Mouse (Mus musculus) embryonic facial prominence, embryonic 13.5 days (tissue): ENCODE results near the gene Cggbp1. TPM values are rescaled to one million over a fixed set of nuclear protein-coding genes. Genes with fewer than 3 reads are reported as not detected.

ENCODE experiments used
- ATAC-seq: fragments of 200-750 bp; cut with Nextera tagmentation; 2 replicates; pipeline ENCODE4 v1.8.0; 2017; ENCODE audit warnings: low read depth; ENCODE audit not compliant: insufficient number of reproducible peaks, insufficient read depth, low FRiP score, low TSS enrichment
- H3K27ac ChIP-seq: fragments of 300-500 bp; sonication (generic); 2 replicates; pipeline ENCODE4 v1.5.1; 2015; ENCODE audit warnings: moderate library complexity, mild to moderate bottlenecking, inconsistent platforms
- H3K27me3 ChIP-seq: fragments of 300-500 bp; sonication (generic); 2 replicates; pipeline ENCODE4 v1.6.1; 2015; ENCODE audit warnings: mild to moderate bottlenecking, inconsistent platforms
- H3K36me3 ChIP-seq: fragments of 300-500 bp; sonication (generic); 2 replicates; pipeline ENCODE4 v1.6.1; 2015; ENCODE audit warnings: mild to moderate bottlenecking, inconsistent platforms
- H3K4me1 ChIP-seq: fragments of 300-500 bp; sonication (generic); 2 replicates; pipeline ENCODE4 v1.6.1; 2015; ENCODE audit warnings: inconsistent platforms
- H3K4me2 ChIP-seq: fragments of 300-500 bp; sonication (generic); 2 replicates; pipeline ENCODE4 v1.6.1; 2015; ENCODE audit warnings: moderate library complexity, mild to moderate bottlenecking, inconsistent platforms
- H3K4me3 ChIP-seq: fragments of 300-500 bp; sonication (generic); 2 replicates; pipeline ENCODE4 v1.5.1; 2015; ENCODE audit warnings: mild to moderate bottlenecking, inconsistent platforms
- H3K9ac ChIP-seq: fragments of 300-500 bp; sonication (generic); 2 replicates; pipeline ENCODE4 v1.6.1; 2015; ENCODE audit warnings: mild to moderate bottlenecking, inconsistent platforms
- H3K9me3 ChIP-seq: fragments of 300-500 bp; sonication (generic); 2 replicates; pipeline ENCODE4 v1.6.1; 2016; ENCODE audit warnings: inconsistent platforms
- WGBS: fragments of 180-500 bp; shearing (Covaris S2); methylation state at CpG from one replicate; pipeline ENCODE4 v1.1.7; 2015; ENCODE audit warnings: mixed read lengths; 5-methylcytosine and 5-hydroxymethylcytosine counted together
- polyA plus RNA-seq: library from polyadenylated mRNA; unstranded; fragments of >200 nt; fragmentation: Nextera tagmentation; extraction: Ambion mirVana; gene quantifications from 2 replicates; pipeline ENCODE4 v1.2.1, GENCODE M21; 2015

Gene Cggbp1
- polyA plus RNA-seq, 1 experiment from 2014 or later, result 76.2 TPM

DNA sequence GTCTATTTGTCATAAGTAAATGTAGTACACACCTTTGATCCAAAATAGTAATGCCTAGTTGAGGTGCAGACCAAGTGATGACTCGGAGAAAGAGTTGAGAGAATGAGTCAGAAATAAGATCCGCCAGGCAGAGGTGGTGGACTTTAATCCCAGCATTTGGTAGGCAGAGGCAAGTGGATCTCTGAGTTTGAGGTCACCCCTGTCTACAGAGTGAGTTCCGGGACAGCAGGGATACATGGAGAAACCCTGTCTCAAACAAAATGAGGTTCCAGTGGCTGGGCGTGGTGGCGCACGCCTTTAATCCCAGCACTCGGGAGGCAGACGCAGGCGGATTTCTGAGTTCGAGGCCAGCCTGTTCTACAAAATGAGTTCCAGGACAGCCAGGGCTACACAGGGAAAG lies 23.6 kb downstream of the Cggbp1 start:
- 92% methylated on average over 10 of the region's 10 CpGs for WGBS
- Histone ChIP-seq H3K36me3 (no peaks in the 10 kb centered on the region), H3K4me1 (no peaks in the 10 kb centered on the region), H3K4me3 (no peak overlapping the region), H3K27ac (no peak overlapping the region), H3K4me2 (no peak overlapping the region), H3K9ac (no peak overlapping the region), H3K27me3 (no peaks in the 10 kb centered on the region), H3K9me3 (no peaks in the 10 kb centered on the region)
- ATAC-seq, result no peak

DNA sequence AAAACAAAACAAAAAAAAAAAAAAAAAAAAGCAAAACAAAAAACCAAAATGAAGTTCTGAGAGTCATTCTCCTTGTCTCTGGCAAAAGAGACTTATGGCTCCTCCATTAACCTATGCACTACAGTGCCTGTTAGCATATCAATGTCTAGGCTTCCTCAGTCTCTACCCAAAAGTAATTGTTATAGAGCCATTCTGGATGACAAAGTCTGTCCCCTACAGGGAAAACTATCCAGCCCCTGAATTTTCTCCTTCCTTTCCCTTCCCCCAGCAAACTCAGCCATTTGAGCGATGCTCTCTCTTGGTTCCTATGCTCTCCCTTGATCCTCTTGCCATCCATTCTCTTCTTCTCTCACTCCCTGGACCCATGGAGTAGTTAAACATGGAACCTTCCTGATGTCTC lies 24.0 kb downstream of the Cggbp1 start:
- 89% methylated on average over 1 of the region's 1 CpGs for WGBS
- Histone ChIP-seq H3K27ac (no peak overlapping the region), H3K9ac (no peak overlapping the region), H3K36me3 (no peaks in the 10 kb centered on the region), H3K27me3 (no peaks in the 10 kb centered on the region), H3K4me3 (no peak overlapping the region), H3K9me3 (no peaks in the 10 kb centered on the region), H3K4me2 (no peak overlapping the region), H3K4me1 (no peaks in the 10 kb centered on the region)
- no peak for ATAC-seq

DNA sequence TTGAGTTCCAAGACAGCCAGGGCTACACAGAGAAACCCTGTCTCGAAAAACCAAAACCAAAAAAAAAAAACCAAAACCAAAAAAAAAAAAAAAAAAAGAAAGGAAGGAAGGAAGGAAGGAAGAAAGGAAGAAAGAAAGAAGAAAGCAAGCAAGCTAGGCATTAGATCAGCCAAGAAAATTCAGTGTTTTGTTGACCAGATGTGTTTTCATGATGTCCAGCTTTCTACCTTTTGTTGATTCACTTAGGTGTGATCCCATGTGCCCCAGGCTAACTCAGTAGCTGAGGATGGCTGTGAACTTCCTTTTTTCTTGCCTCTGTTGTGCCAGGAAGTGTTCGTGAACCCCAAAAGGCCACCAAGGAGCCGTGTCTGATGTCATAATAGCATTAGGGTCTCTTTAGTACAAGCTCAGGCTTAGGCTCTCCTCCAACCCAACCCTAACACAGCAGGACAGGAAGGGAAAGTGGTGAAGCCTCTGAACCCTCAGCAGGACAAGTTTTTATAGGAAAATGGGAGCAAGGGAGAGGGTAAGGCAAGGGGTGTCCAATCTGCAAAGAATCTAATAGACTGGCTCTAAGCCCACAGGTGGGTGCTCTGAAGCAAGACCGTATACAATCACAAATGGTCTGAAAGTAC lies 25.0 kb downstream of the Cggbp1 start:
- Histone ChIP-seq H3K9me3 (no peaks in the 10 kb centered on the region), H3K4me2 (no peak overlapping the region), H3K4me3 (no peak overlapping the region), H3K27me3 (no peaks in the 10 kb centered on the region), H3K9ac (no peak overlapping the region), H3K36me3 (no peaks in the 10 kb centered on the region), H3K4me1 (no peaks in the 10 kb centered on the region), H3K27ac (no peak overlapping the region)
- ATAC-seq, result no peak
- WGBS, result 86% methylated on average over 4 of the region's 4 CpGs

DNA sequence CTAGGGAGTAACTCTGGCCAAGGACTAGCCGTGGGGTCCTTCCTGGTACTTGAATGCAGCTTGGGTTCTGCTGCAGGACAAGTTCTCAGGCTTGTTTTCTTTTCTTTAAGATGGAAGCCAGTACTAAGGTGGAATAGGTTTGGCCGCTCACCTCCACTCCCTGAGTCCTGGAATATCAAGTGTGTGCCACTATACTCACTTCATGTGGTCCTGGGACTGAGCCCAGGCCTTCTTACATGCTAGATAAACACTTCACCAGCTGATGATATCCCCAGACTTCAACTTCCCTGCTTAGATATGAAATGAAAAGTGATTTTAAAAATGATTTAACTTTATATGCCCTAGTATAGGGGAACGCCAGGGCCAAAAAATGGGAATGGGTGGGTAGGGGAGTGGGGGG lies 25.5 kb downstream of the Cggbp1 start:
- H3K4me2 ChIP-seq, result no peak overlapping the region
- H3K4me1 ChIP-seq, result no peaks in the 10 kb centered on the region
- no peak overlapping the region for H3K9ac ChIP-seq
- 91% methylated on average over 3 of the region's 3 CpGs for WGBS
- H3K9me3 ChIP-seq, result no peaks in the 10 kb centered on the region
- ATAC-seq, result no peak
- no peaks in the 10 kb centered on the region for H3K27me3 ChIP-seq
- H3K4me3 ChIP-seq, result no peak overlapping the region
- H3K27ac ChIP-seq, result no peak overlapping the region
- H3K36me3 ChIP-seq, result no peaks in the 10 kb centered on the region

DNA sequence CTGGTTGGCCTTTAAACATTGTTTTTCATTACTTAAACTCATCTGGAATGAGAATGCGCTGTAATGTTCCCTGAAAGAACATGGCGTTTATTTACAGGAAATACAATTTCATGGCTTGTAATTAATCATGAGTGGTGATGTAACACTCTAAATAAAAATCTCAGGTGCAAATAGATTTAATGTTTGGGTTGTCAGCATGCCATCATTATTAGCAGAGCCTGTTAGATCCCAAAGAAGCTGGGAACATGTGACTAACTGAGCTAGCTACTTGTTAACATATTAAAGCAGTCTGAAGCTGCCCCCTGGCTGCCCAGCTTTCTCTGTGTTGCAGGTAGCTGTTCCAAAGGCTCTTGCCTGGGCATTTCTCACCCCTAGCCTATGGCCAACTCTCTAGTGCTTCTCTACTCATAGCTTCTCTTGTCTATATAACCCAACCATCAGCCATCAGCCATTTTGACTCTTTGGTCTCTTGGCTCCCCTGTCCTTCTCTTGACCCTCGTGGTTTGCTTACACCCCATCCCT lies 26.9 kb downstream of the Cggbp1 start:
- Histone ChIP-seq H3K27ac (no peak overlapping the region), H3K9me3 (no peaks in the 10 kb centered on the region), H3K4me2 (no peak overlapping the region), H3K36me3 (no peaks in the 10 kb centered on the region), H3K27me3 (no peaks in the 10 kb centered on the region), H3K9ac (no peak overlapping the region), H3K4me3 (no peak overlapping the region), H3K4me1 (no peaks in the 10 kb centered on the region)
- ATAC-seq, result no peak
- 74% methylated on average over 3 of the region's 3 CpGs for WGBS

DNA sequence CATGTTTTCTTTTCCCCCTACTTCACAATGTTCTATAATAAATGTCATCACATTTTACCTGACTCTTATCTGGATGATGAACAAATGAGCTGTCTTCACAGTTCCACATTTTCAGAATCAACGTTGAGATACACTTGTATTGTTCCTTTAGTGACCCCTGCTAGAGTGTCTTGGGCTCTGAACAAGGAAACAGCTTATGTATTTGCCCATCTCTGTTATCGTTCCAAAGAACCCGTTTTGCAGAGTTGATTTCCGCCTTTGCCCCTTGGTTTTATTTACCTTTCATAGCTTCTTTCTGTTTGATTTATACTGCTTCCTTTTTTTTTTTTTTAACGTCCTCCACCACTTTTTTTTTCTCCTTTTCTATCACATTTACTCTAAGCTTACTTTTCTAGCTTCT lies 27.9 kb downstream of the Cggbp1 start:
- Histone ChIP-seq H3K36me3 (no peaks in the 10 kb centered on the region), H3K4me1 (peaks cover 3% of the 10 kb centered on the region; the same call in 1 of the 2 replicates), H3K9me3 (no peaks in the 10 kb centered on the region), H3K27me3 (no peaks in the 10 kb centered on the region), H3K4me2 (no peak overlapping the region), H3K27ac (no peak overlapping the region), H3K4me3 (no peak overlapping the region), H3K9ac (no peak overlapping the region)
- no peak for ATAC-seq
- WGBS, result 79% methylated on average over 5 of the region's 5 CpGs

DNA sequence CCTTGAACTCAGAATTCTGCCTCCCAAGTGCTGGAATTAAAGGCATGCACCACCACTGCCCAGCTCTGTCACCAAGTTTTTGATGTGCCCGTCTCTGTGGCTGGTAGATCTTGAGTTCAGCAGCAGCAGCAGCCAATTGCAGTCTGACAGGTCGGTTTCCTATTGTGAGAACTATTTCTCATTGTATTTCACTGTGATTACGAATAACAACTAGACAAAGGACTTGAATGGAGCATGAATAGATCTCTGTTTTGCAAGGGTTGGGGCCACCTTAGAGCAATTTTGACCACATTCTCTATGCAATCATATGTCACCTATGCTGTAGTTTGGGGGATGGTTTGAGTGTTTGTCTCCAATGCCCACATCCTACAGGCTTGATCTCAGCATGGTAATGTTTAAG lies 29.2 kb downstream of the Cggbp1 start:
- no peaks in the 10 kb centered on the region for H3K36me3 ChIP-seq
- peaks cover 3% of the 10 kb centered on the region; the same call in 1 of the 2 replicates for H3K4me1 ChIP-seq
- ATAC-seq, result no peak
- H3K4me3 ChIP-seq, result no peak overlapping the region
- H3K9ac ChIP-seq, result no peak overlapping the region
- H3K9me3 ChIP-seq, result no peaks in the 10 kb centered on the region
- H3K4me2 ChIP-seq, result no peak overlapping the region
- no peak overlapping the region for H3K27ac ChIP-seq
- WGBS, result 79% methylated on average over 3 of the region's 3 CpGs
- no peaks in the 10 kb centered on the region for H3K27me3 ChIP-seq

DNA sequence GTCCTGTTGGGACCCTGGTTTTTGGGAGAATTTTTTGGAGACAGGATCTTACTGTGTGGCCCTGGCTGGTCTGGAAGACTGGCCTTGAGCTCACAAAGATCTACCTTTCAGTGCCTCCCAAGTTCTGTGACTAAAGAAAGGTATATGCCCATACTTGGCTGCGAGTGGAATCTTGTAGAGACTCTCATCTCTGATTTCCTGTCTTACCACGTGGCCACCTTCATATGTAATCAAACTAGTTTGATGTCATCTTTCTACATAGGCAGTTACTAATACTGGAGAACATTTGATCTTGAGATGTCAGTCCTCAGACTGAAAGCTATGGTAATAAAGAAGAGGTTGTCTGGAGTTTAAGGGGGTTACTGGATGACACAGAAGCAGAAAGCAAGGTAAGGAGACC lies 29.6 kb downstream of the Cggbp1 start:
- WGBS, result 68% methylated on average over 2 of the region's 2 CpGs
- ATAC-seq, result no peak
- no peaks in the 10 kb centered on the region for H3K36me3 ChIP-seq
- H3K4me1 ChIP-seq, result peaks cover 3% of the 10 kb centered on the region; the same call in 1 of the 2 replicates
- no peak overlapping the region for H3K9ac ChIP-seq
- no peak overlapping the region for H3K27ac ChIP-seq
- no peak overlapping the region for H3K4me3 ChIP-seq
- H3K4me2 ChIP-seq, result no peak overlapping the region
- no peaks in the 10 kb centered on the region for H3K27me3 ChIP-seq
- no peaks in the 10 kb centered on the region for H3K9me3 ChIP-seq

DNA sequence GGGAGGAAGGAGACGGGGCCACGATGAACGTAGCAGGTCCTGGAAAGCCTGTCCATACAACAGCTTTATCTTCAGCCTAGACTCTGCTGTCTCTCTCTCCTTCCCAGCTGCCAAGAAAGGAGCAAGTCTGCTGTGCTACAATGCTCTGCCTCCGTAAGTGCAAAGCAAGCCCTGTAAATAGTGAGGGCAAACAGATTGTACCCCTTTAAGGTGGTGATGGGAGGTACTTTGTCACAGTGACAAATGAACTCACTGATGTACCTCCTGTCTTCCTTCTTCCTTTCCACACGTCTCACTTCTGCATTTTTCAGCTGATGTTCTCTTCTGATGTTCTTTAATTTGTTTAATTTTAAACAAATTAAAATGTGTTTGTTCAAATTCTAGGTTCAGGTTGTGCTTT lies 32.1 kb downstream of the Cggbp1 start:
- Histone ChIP-seq H3K27me3 (no peaks in the 10 kb centered on the region), H3K9ac (no peak overlapping the region), H3K4me1 (peaks cover 3% of the 10 kb centered on the region; the same call in 1 of the 2 replicates), H3K4me3 (no peak overlapping the region), H3K36me3 (no peaks in the 10 kb centered on the region), H3K4me2 (no peak overlapping the region), H3K9me3 (no peaks in the 10 kb centered on the region), H3K27ac (no peak overlapping the region)
- no peak for ATAC-seq
- WGBS, result 76% methylated on average over 5 of the region's 5 CpGs

DNA sequence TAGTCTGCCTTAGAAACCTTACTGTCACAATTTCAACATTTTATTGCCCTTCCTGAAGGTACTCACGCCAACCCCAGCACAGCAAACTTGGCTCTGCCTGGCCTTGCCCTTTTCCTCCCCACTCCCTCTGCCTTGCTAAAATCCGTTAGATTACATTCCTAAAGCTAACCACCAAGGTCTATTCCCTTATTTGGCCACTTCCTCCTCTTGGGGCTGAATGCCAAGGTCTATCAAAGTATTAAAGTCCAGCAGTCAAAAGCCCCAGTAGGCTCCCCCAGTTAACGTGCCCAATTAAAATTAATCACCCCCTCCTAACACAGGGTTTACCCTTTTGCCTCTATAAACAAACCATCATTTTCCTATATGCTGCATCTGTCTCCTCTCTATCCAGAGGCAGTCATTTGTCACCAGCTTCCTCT lies 32.6 kb downstream of the Cggbp1 start:
- ATAC-seq, result no peak
- Histone ChIP-seq H3K9ac (no peak overlapping the region), H3K4me1 (peaks cover 3% of the 10 kb centered on the region; the same call in 1 of the 2 replicates), H3K27me3 (no peaks in the 10 kb centered on the region), H3K9me3 (0 out of 2 replicates have a peak, but pooled peaks cover 2% of the 10 kb centered on the region), H3K36me3 (no peaks in the 10 kb centered on the region), H3K4me2 (no peak overlapping the region), H3K4me3 (no peak overlapping the region), H3K27ac (no peak overlapping the region)
- WGBS, result 28% methylated on average over 3 of the region's 3 CpGs

DNA sequence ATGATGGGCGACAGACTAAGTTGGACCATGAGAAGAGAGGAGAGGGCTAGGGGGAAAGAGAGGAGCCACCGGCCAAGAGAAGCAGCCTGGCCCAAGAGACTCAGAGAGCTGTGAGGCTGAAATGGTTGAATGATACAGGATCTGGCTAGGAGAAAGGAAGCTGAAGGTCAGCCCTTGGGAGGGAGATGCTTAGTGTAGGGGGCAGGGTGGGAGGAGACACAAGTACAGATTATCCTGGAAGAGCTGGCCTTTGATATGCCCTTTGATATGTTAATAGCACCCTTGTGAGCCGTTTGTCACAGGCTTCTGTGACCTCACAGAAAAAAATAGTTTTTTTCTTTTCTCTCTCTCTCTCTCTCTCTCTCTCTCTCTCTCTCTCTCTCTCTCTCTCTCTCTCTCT lies 33.3 kb downstream of the Cggbp1 start:
- no peaks in the 10 kb centered on the region for H3K36me3 ChIP-seq
- H3K9me3 ChIP-seq, result 0 out of 2 replicates have a peak, but pooled peaks cover 4% of the 10 kb centered on the region
- no peak overlapping the region for H3K4me3 ChIP-seq
- WGBS, result 26% methylated on average over 3 of the region's 3 CpGs
- no peak overlapping the region for H3K27ac ChIP-seq
- H3K9ac ChIP-seq, result no peak overlapping the region
- ATAC-seq, result no peak
- no peaks in the 10 kb centered on the region for H3K27me3 ChIP-seq
- H3K4me2 ChIP-seq, result no peak overlapping the region
- peaks cover 3% of the 10 kb centered on the region; the same call in 1 of the 2 replicates for H3K4me1 ChIP-seq

DNA sequence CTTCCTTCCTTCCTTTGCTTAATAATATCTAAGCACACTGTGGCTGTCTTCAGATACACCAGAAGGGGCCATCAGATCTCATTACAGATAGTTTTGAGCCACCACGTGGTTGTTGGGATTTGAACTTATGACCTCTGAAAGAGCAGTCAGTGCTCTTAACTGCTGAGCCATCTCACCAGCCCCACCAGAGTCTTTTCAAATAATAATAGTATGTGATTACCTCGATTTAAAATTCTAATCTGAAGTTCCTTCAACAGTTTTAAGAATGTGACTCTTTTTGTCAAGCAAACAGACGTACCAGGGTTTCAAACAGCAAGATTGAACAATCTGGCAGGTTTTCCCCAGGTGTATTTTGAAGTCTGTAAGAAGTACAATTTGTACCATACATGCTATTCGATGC lies 33.8 kb downstream of the Cggbp1 start:
- H3K36me3 ChIP-seq, result no peaks in the 10 kb centered on the region
- H3K4me3 ChIP-seq, result no peak overlapping the region
- H3K4me1 ChIP-seq, result peaks cover 3% of the 10 kb centered on the region; the same call in 1 of the 2 replicates
- no peak overlapping the region for H3K9ac ChIP-seq
- 0 out of 2 replicates have a peak, but pooled peaks cover 4% of the 10 kb centered on the region for H3K9me3 ChIP-seq
- 46% methylated on average over 4 of the region's 4 CpGs for WGBS
- no peak overlapping the region for H3K4me2 ChIP-seq
- no peaks in the 10 kb centered on the region for H3K27me3 ChIP-seq
- no peak for ATAC-seq
- H3K27ac ChIP-seq, result no peak overlapping the region
